Mouse (Mus musculus): ENCODE data around the gene Slc41a1. TPM values are rescaled to one million over a fixed set of nuclear protein-coding genes. Genes with fewer than 3 reads are reported as not detected.

The Slc41a1 gene
- polyA plus RNA-seq, 1 experiment, result 40.6 TPM

DNA sequence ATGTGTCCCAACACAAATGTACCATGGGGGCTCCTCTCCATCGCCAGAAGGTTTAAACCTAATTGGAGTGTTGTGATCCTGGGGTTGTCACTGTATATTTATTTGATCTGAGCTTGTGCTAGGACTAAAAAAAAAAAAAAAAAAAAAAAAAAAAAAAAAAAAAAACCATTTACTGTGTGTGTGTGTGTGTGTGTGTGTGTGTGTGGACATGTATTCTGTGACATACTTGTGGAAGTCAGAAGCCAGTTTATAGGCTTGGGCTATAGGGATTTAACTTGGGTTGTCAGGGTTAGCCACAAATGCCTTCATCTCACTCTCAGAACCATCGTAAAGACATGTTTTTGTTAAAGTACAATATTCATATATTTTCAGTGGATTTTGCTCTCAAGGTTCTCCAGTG lies 42.3 kb downstream of the Slc41a1 start:
- Histone ChIP-seq H3K4me1 (ENCODE audit: control insufficient read depth, insufficient read depth, low read length) (no peaks in the 10 kb centered on the region), H3K4me3 (ENCODE audit: insufficient read depth, low read length) (no peak overlapping the region), H3K27ac (ENCODE audit: insufficient read depth, low read length) (no peak overlapping the region)
- TF ChIP-seq POLR2A (IDR thresholded peaks at IDR 0.05; ENCODE audit: extremely low read depth, insufficient read depth, low read length) (no peak), CTCF (IDR thresholded peaks at IDR 0.05; ENCODE audit: extremely low read depth, insufficient read depth, low read length) (no peak)

DNA sequence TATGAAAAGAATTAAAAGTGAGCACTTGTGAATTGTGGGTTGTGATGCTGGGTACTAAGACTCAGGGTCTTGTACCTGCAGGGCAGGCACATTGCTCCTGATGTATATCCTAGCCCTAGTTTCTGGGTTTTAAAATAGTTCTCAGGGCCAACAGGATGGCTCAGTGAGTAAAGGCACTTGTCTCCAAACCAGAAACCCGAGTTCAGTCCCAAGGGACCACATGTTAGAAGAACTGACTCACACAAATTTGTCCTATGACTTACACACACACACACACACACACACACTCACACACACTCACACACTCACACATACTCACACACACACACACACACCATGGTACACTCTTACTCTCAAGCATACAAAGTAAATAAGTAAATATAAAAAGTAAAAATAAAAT lies 45.6 kb downstream of the Slc41a1 start:
- TF ChIP-seq CTCF (IDR thresholded peaks at IDR 0.05; ENCODE audit: extremely low read depth, insufficient read depth, low read length) (no peak), POLR2A (IDR thresholded peaks at IDR 0.05; ENCODE audit: extremely low read depth, insufficient read depth, low read length) (no peak)
- Histone ChIP-seq H3K4me1 (ENCODE audit: control insufficient read depth, insufficient read depth, low read length) (no peaks in the 10 kb centered on the region), H3K27ac (ENCODE audit: insufficient read depth, low read length) (no peak overlapping the region), H3K4me3 (ENCODE audit: insufficient read depth, low read length) (no peak overlapping the region)

- TF ChIP-seq POLR2A (IDR thresholded peaks at IDR 0.05; ENCODE audit: extremely low read depth, insufficient read depth, low read length) (no peak), CTCF (IDR thresholded peaks at IDR 0.05; ENCODE audit: extremely low read depth, insufficient read depth, low read length) (no peak)
These were observed 52.5 kb downstream of the Slc41a1 start for GRCm38 (mm10) chr1:131879816-131880215.

GRCm38 (mm10) chr1:131882787-131883186 lies 55.5 kb downstream of the Slc41a1 start:
- no peaks in the 10 kb centered on the region; the same call in 1 of the 2 replicates for H3K4me1 ChIP-seq (ENCODE audit: control insufficient read depth, insufficient read depth, low read length)
- no peak for TF ChIP-seq CTCF (IDR thresholded peaks at IDR 0.05; ENCODE audit: extremely low read depth, insufficient read depth, low read length)
- TF ChIP-seq POLR2A (IDR thresholded peaks at IDR 0.05; ENCODE audit: extremely low read depth, insufficient read depth, low read length), result no peak
- H3K27ac ChIP-seq (ENCODE audit: insufficient read depth, low read length), result no peak overlapping the region
- H3K4me3 ChIP-seq (ENCODE audit: insufficient read depth, low read length), result no peak overlapping the region

More at GRCm38 (mm10) chr1:131879816-131880215, 52.5 kb downstream of the Slc41a1 start:
- H3K4me3 ChIP-seq (ENCODE audit: insufficient read depth, low read length), result no peak overlapping the region
- H3K4me1 ChIP-seq (ENCODE audit: control insufficient read depth, insufficient read depth, low read length), result no peaks in the 10 kb centered on the region
- no peak overlapping the region for H3K27ac ChIP-seq (ENCODE audit: insufficient read depth, low read length)

DNA sequence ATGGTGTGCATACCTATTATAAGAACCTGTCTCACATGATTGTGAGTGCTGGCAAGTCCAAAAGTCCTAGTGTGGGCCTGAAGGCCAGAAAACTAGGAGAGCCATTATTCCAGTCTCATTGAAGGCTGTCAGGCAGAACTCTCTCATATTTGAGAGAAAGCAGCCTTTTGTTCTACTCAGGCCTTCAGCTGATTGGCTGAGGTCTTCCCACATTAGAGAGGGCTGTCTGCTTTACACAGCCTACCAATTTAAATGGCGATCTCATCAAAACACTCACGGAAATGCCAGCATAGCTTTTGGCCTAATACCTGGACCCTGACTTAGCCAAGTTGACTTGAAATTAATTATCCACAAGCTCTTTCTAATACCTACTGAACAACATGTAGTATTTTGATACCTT lies 58.9 kb downstream of the Slc41a1 start:
- Histone ChIP-seq H3K4me3 (ENCODE audit: insufficient read depth, low read length) (no peak overlapping the region), H3K27ac (ENCODE audit: insufficient read depth, low read length) (no peak overlapping the region; the same call in 1 of the 2 replicates), H3K4me1 (ENCODE audit: control insufficient read depth, insufficient read depth, low read length) (no peaks in the 10 kb centered on the region; the same call in 1 of the 2 replicates)
- TF ChIP-seq POLR2A (IDR thresholded peaks at IDR 0.05; ENCODE audit: extremely low read depth, insufficient read depth, low read length) (no peak), CTCF (IDR thresholded peaks at IDR 0.05; ENCODE audit: extremely low read depth, insufficient read depth, low read length) (no peak)

GRCm38 (mm10) chr1:131886641-131887040 lies 59.3 kb downstream of the Slc41a1 start:
- Histone ChIP-seq H3K4me1 (ENCODE audit: control insufficient read depth, insufficient read depth, low read length) (no peaks in the 10 kb centered on the region; the same call in 1 of the 2 replicates), H3K4me3 (ENCODE audit: insufficient read depth, low read length) (no peak overlapping the region), H3K27ac (ENCODE audit: insufficient read depth, low read length) (no peak overlapping the region; the same call in 1 of the 2 replicates)
- TF ChIP-seq CTCF (IDR thresholded peaks at IDR 0.05; ENCODE audit: extremely low read depth, insufficient read depth, low read length) (no peak), POLR2A (IDR thresholded peaks at IDR 0.05; ENCODE audit: extremely low read depth, insufficient read depth, low read length) (no peak)

- TF ChIP-seq CTCF (IDR thresholded peaks at IDR 0.05; ENCODE audit: extremely low read depth, insufficient read depth, low read length), result no peak
- TF ChIP-seq POLR2A (IDR thresholded peaks at IDR 0.05; ENCODE audit: extremely low read depth, insufficient read depth, low read length), result no peak
- Histone ChIP-seq H3K27ac (ENCODE audit: insufficient read depth, low read length) (no peak overlapping the region), H3K4me3 (ENCODE audit: insufficient read depth, low read length) (no peak overlapping the region), H3K4me1 (ENCODE audit: control insufficient read depth, insufficient read depth, low read length) (no peaks in the 10 kb centered on the region; the same call in 1 of the 2 replicates)
These were observed 62.9 kb downstream of the Slc41a1 start for GRCm38 (mm10) chr1:131890043-131890658.

DNA sequence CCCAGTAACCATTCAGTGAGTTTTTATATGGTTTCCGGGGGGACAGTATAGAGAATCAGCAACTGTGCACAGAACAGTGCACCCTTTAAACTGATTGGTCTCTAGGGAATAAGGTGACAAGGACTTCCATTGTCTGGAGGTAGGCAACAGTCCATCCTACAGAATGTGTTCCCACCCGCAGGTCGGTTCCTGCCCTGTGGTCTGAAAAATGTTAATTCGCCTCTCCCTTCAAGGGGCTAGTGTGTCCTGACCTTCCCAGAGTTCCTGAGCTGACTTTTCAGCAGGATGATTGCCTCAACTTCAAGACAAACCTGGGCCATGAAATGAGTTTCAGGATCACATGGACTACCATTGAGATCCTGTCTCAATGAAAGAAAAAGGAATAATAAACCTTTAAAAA lies 64.1 kb downstream of the Slc41a1 start:
- TF ChIP-seq POLR2A (IDR thresholded peaks at IDR 0.05; ENCODE audit: extremely low read depth, insufficient read depth, low read length) (no peak), CTCF (IDR thresholded peaks at IDR 0.05; ENCODE audit: extremely low read depth, insufficient read depth, low read length) (no peak)
- H3K27ac ChIP-seq (ENCODE audit: insufficient read depth, low read length), result no peak overlapping the region
- no peak overlapping the region for H3K4me3 ChIP-seq (ENCODE audit: insufficient read depth, low read length)
- no peaks in the 10 kb centered on the region; the same call in 1 of the 2 replicates for H3K4me1 ChIP-seq (ENCODE audit: control insufficient read depth, insufficient read depth, low read length)

Other genes starting within 250 kb of the Slc41a1 start
- gene Avpr1b, start 228.3 kb upstream of the Slc41a1 start, polyA plus RNA-seq (2012; rRNA removed), result 0.04 TPM in 1 of 2 replicates, not detected in the other
- gene Ctse, start 189.2 kb upstream of the Slc41a1 start, polyA plus RNA-seq (2012; rRNA removed), result not detected in 2 replicates
- 4.3 and 5.1 TPM in 2 replicates for gene Rab7b, start 138.8 kb upstream of the Slc41a1 start, polyA plus RNA-seq (2012; rRNA removed)
- gene Slc26a9, start 83.5 kb upstream of the Slc41a1 start, polyA plus RNA-seq (2012; rRNA removed), result 0.02 TPM in 1 of 2 replicates, not detected in the other
- 1.4 and 2.1 TPM in 2 replicates for gene Pm20d1, start 30.1 kb upstream of the Slc41a1 start, polyA plus RNA-seq (2012; rRNA removed)
- 9.3 and 10.2 TPM in 2 replicates for gene Rab29, start 39.7 kb downstream of the Slc41a1 start, polyA plus RNA-seq (2012; rRNA removed)
- gene Nucks1, start 83.0 kb downstream of the Slc41a1 start, polyA plus RNA-seq (2012; rRNA removed), result 51.4 and 52.2 TPM in 2 replicates
- gene Slc45a3, start 135.5 kb downstream of the Slc41a1 start, polyA plus RNA-seq (2012; rRNA removed), result 1.6 and 2.0 TPM in 2 replicates
- 20.1 and 20.3 TPM in 2 replicates for gene Elk4, start 180.1 kb downstream of the Slc41a1 start, polyA plus RNA-seq (2012; rRNA removed)
- gene Mfsd4a, start 240.6 kb downstream of the Slc41a1 start, polyA plus RNA-seq (2012; rRNA removed), result 73.5 and 84.7 TPM in 2 replicates

Data from cortical plate, adult 2 months (tissue).